Mouse (Mus musculus) intestine, postnatal 0 days (tissue): ENCODE results near the gene Acot3. TPM values are rescaled to one million over a fixed set of nuclear protein-coding genes. Genes with fewer than 3 reads are reported as not detected.

ENCODE experiments used
- ATAC-seq: fragments of 200-750 bp; cut with Nextera tagmentation; 2 replicates; pipeline ENCODE4 v1.8.0; 2017; ENCODE audit warnings: mild to moderate bottlenecking, moderate TSS enrichment, moderate library complexity
- H3K27ac ChIP-seq: fragments of 300-500 bp; sonication (generic); 2 replicates; pipeline ENCODE4 v1.5.1; 2014; ENCODE audit warnings: mild to moderate bottlenecking, low read depth, low read length, moderate library complexity
- H3K27me3 ChIP-seq: fragments of 300-500 bp; sonication (generic); replicated peaks from 2 replicates; pipeline ENCODE4 v1.6.1; 2014; ENCODE audit warnings: low read length, mixed read lengths; ENCODE audit not compliant: control insufficient read depth, insufficient read depth
- H3K36me3 ChIP-seq: fragments of 300-500 bp; sonication (generic); 2 replicates; pipeline ENCODE4 v1.6.1; 2014; ENCODE audit warnings: mild to moderate bottlenecking, moderate library complexity; ENCODE audit not compliant: control insufficient read depth, insufficient read depth
- H3K4me1 ChIP-seq: fragments of 300-500 bp; sonication (generic); replicated peaks from 2 replicates; pipeline ENCODE4 v1.6.1; 2014; ENCODE audit warnings: antibody characterized with exemption, low read length, mixed read lengths; ENCODE audit not compliant: control insufficient read depth, insufficient read depth
- H3K4me2 ChIP-seq: fragments of 300-500 bp; sonication (generic); replicated peaks from 2 replicates; pipeline ENCODE4 v1.6.1; 2014; ENCODE audit warnings: low read depth, mild to moderate bottlenecking, moderate library complexity
- H3K4me3 ChIP-seq: fragments of 300-500 bp; sonication (generic); 2 replicates; pipeline ENCODE4 v1.5.1; 2014; ENCODE audit warnings: low read depth, low read length
- H3K9ac ChIP-seq: fragments of 300-500 bp; sonication (generic); 2 replicates; pipeline ENCODE4 v1.6.1; 2014; ENCODE audit warnings: mild to moderate bottlenecking, low read depth, low read length
- H3K9me3 ChIP-seq: fragments of 300-500 bp; sonication (generic); 2 replicates; pipeline ENCODE4 v1.6.1; 2016; ENCODE audit warnings: mixed run types; ENCODE audit not compliant: control insufficient read depth
- CTCF ChIP-seq: sonication (generic); IDR thresholded peaks from 2 replicates; pipeline ENCODE4 v1.5.1; 2016; ENCODE audit warnings: low read depth, mild to moderate bottlenecking, control low read depth, antibody characterized with exemption, moderate library complexity
- WGBS: fragments of 180-500 bp; shearing (Covaris S2); extraction: QIAGEN DNeasy Blood & Tissue Kit; methylation state at CpG from one replicate; pipeline ENCODE4 v1.1.7; 2014; 5-methylcytosine and 5-hydroxymethylcytosine counted together
- polyA plus RNA-seq: library from polyadenylated mRNA; unstranded; fragments of >200 nt; fragmentation: Nextera tagmentation; extraction: Ambion mirVana; gene quantifications from 2 replicates; pipeline ENCODE4 v1.2.1, GENCODE M21; 2015

Gene Acot3
- polyA plus RNA-seq, 1 experiment from 2014 or later: 22.5 TPM

DNA sequence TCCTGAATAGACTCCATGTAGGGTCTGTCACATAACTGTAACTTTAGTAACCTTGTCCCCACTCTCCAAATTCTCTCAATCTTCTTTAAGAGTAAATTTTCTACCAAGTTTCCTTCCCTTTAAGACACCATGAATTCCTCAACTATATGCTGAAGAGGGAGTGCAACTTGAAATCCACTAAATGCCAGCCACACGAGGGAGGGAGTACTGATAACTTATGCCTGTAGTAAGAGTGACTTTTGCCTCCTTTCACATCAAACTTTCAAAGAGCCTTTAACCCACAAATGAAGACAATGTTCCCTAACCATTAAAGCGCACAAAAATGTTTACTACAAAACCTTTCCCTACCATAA, 49.5 kb downstream of the Acot3 start:
- Histone ChIP-seq H3K27ac (peak overlapping the region; percentile 88), H3K9ac (peak overlapping the region; percentile 78), H3K27me3 (no peaks in the 10 kb centered on the region), H3K4me1 (no peaks in the 10 kb centered on the region), H3K4me2 (peak overlapping the region; percentile 84), H3K4me3 (peak overlapping the region; percentile 50), H3K36me3 (no peaks in the 10 kb centered on the region), H3K9me3 (no peaks in the 10 kb centered on the region)
- no peak for TF ChIP-seq CTCF
- WGBS: 46% methylated on average over 2 of the region's 2 CpGs
- ATAC-seq: 0 out of 2 replicates have a peak, but pooled peaks have one; percentile 1

DNA sequence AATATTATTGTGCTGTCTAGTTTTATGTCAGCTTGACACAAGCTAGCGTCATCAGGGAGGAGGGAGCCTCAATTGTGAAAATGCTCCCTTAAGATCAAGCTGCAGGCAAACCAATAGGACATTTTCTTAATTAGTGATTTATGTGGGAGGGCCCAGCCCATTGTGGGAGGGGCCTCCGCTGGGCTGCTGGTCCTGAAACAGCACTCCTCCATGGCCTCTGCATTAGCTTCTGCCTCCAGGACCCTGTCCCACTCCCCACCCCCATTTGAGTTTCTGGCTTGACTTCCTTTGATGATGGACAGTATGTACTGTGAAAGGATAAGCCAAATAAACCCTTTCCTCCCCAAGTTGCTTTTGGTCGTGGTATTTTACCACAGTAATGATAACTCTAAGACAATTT, 55.1 kb downstream of the Acot3 start:
- Histone ChIP-seq H3K4me3 (no peak overlapping the region), H3K36me3 (peaks cover 7% of the 10 kb centered on the region; the same call in 1 of the 2 replicates), H3K4me2 (no peak overlapping the region), H3K27ac (no peak overlapping the region), H3K9me3 (no peaks in the 10 kb centered on the region), H3K27me3 (no peaks in the 10 kb centered on the region), H3K4me1 (no peaks in the 10 kb centered on the region), H3K9ac (no peak overlapping the region)
- no peak for TF ChIP-seq CTCF
- WGBS: 84% methylated on average over 3 of the region's 3 CpGs
- ATAC-seq: no peak

DNA sequence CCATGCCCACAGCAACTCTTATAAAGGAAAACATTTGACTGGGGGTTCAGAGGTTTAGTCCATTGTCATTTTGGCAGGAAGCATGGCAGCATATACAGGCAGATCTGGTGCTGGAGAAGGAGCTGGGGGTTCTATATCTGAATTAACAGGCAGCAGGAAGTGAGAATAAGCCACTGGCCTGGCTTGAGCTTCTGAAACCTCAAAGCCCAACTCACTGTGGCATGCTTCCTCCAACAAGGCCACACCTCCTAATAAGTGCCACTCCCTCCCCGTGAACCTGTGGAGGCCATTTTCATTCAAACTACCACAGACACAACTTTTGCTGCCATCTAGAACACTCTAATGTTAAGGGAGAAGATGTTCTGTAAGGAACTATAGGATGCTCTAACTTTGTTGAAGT, 55.7 kb downstream of the Acot3 start:
- Histone ChIP-seq H3K27ac (no peak overlapping the region), H3K4me2 (no peak overlapping the region), H3K4me3 (no peak overlapping the region), H3K9ac (no peak overlapping the region), H3K9me3 (no peaks in the 10 kb centered on the region), H3K36me3 (peaks cover 7% of the 10 kb centered on the region; the same call in 1 of the 2 replicates), H3K27me3 (no peaks in the 10 kb centered on the region), H3K4me1 (no peaks in the 10 kb centered on the region)
- ATAC-seq: no peak
- WGBS: 67% methylated on average over 1 of the region's 1 CpGs
- no peak for TF ChIP-seq CTCF

DNA sequence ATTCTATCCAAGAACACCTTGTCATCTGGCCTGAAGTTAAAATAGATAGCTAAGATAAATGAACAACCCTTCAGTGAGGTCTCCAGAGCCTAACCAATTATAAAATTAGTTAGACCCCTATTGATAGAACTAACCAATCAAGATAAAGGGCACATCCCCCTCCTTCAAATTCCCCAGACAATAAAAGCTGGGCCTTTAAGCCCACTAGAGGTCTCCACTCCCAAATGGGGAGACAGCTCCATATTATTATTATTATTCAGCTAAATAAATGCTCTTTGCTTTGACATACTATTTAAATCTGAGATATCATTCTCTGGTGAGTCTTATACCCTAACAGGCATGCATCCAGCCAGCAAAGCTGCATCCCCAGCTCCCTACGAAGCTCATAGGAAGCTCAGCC, 58.0 kb downstream of the Acot3 start:
- TF ChIP-seq CTCF: 0 out of 2 replicates have a peak, but pooled peaks have one; percentile 11
- no peaks in the 10 kb centered on the region for H3K9me3 ChIP-seq
- peaks cover 7% of the 10 kb centered on the region; the same call in 1 of the 2 replicates for H3K36me3 ChIP-seq
- no peak overlapping the region for H3K9ac ChIP-seq
- H3K27me3 ChIP-seq: no peaks in the 10 kb centered on the region
- ATAC-seq: no peak
- H3K4me1 ChIP-seq: no peaks in the 10 kb centered on the region
- no peak overlapping the region for H3K4me3 ChIP-seq
- H3K27ac ChIP-seq: no peak overlapping the region
- H3K4me2 ChIP-seq: no peak overlapping the region
- WGBS: 82% methylated on average over 1 of the region's 1 CpGs

Other genes starting within 250 kb of the Acot3 start
- gene Numb, start 130.2 kb upstream of the Acot3 start, polyA plus RNA-seq: 28.9 and 34.4 TPM in 2 replicates
- 11.4 and 12.4 TPM in 2 replicates for gene Riox1, start 101.5 kb upstream of the Acot3 start, polyA plus RNA-seq
- 0.04 TPM in 1 of 2 replicates, not detected in the other for gene Heatr4, start 67.3 kb upstream of the Acot3 start, polyA plus RNA-seq
- 63.7 and 69.3 TPM in 2 replicates for gene Acot2, start 64.3 kb upstream of the Acot3 start, polyA plus RNA-seq
- gene Acot1, start 42.7 kb upstream of the Acot3 start, polyA plus RNA-seq: 251 and 267 TPM in 2 replicates
- 45.2 and 53.8 TPM in 2 replicates for gene Acot4, start 13.8 kb upstream of the Acot3 start, polyA plus RNA-seq
- not detected in 2 replicates for gene Gm49366, start 13.2 kb upstream of the Acot3 start, polyA plus RNA-seq
- gene Acot5, start 17.2 kb downstream of the Acot3 start, polyA plus RNA-seq: 6.6 and 7.8 TPM in 2 replicates
- gene Acot6, start 48.5 kb downstream of the Acot3 start, polyA plus RNA-seq: 8.4 and 9.7 TPM in 2 replicates
- gene Dnal1, start 62.2 kb downstream of the Acot3 start, polyA plus RNA-seq: 1.0 and 1.3 TPM in 2 replicates
- gene Pnma1, start 96.3 kb downstream of the Acot3 start, polyA plus RNA-seq: 0.30 and 0.43 TPM in 2 replicates
- 4.4 and 4.9 TPM in 2 replicates for gene Elmsan1, start 166.7 kb downstream of the Acot3 start, polyA plus RNA-seq
- 35.3 and 41.2 TPM in 2 replicates for gene Ptgr2, start 233.1 kb downstream of the Acot3 start, polyA plus RNA-seq